Mouse (Mus musculus): ENCODE results near the gene Nmbr.

The Nmbr gene

GRCm38 (mm10) chr10:14705072-14706066, at the start of gene Nmbr, which contains the start of gene Vta1:
Gene Nmbr, plus strand, starts transcription at chr10:14705591.
Gene Vta1, minus strand, starts transcription at chr10:14705560.
- peak; percentile 95 for DNase-seq (ENCODE audit: low read depth, low spot score)

- DNase-seq (ENCODE audit: low read depth, low spot score): no peak
Observed at GRCm38 (mm10) chr10:14660875-14661274, 44.5 kb upstream of the Nmbr start.

- DNase-seq (ENCODE audit: low read depth, low spot score): no peak
Observed at GRCm38 (mm10) chr10:14666147-14666546, 39.2 kb upstream of the Nmbr start.

- DNase-seq (ENCODE audit: low read depth, low spot score): peak; percentile 6
Observed at GRCm38 (mm10) chr10:14685663-14686062, 19.7 kb upstream of the Nmbr start.

- no peak for DNase-seq (ENCODE audit: low read depth, low spot score)
Observed at GRCm38 (mm10) chr10:14688785-14689442, 16.5 kb upstream of the Nmbr start.

GRCm38 (mm10) chr10:14690349-14690748, 15.0 kb upstream of the Nmbr start:
- no peak for DNase-seq (ENCODE audit: low read depth, low spot score)

- DNase-seq (ENCODE audit: low read depth, low spot score): no peak
Observed at GRCm38 (mm10) chr10:14703239-14703638, 2.2 kb upstream of the Nmbr start.

- no peak for DNase-seq (ENCODE audit: low read depth, low spot score)
Observed at GRCm38 (mm10) chr10:14703830-14704420, 1.5 kb upstream of the Nmbr start.

GRCm38 (mm10) chr10:14718114-14718513, 12.7 kb downstream of the Nmbr start, which contains the start of gene Gje1:
Gene Gje1, minus strand, starts transcription at chr10:14718214.
- no peak for DNase-seq (ENCODE audit: low read depth, low spot score)

GRCm38 (mm10) chr10:14725671-14726070, 20.3 kb downstream of the Nmbr start:
- no peak for DNase-seq (ENCODE audit: low read depth, low spot score)

- peak; percentile 54 for DNase-seq (ENCODE audit: low read depth, low spot score)
Observed at GRCm38 (mm10) chr10:14734285-14734684, 28.9 kb downstream of the Nmbr start.

- no peak for DNase-seq (ENCODE audit: low read depth, low spot score)
Observed at GRCm38 (mm10) chr10:14759665-14760558, 54.5 kb downstream of the Nmbr start.

GRCm38 (mm10) chr10:14760618-14761017, 55.2 kb downstream of the Nmbr start:
- DNase-seq (ENCODE audit: low read depth, low spot score): no peak

- DNase-seq (ENCODE audit: low read depth, low spot score): no peak
Observed at GRCm38 (mm10) chr10:14770227-14770910, 65.0 kb downstream of the Nmbr start.

GRCm38 (mm10) chr10:14774499-14774898, 69.1 kb downstream of the Nmbr start:
- no peak for DNase-seq (ENCODE audit: low read depth, low spot score)

- DNase-seq (ENCODE audit: low read depth, low spot score): no peak
Observed at GRCm38 (mm10) chr10:14789969-14790368, 84.6 kb downstream of the Nmbr start.

GRCm38 (mm10) chr10:14816970-14817369, 111.6 kb downstream of the Nmbr start:
- no peak for DNase-seq (ENCODE audit: low read depth, low spot score)
